Mouse (Mus musculus) hindbrain, embryonic 14.5 days (tissue): Measurements from ENCODE around the gene Hnrnpl. TPM values are rescaled to one million over a fixed set of nuclear protein-coding genes. Genes with fewer than 3 reads are reported as not detected.

Experiments used
- ATAC-seq: fragments of 200-750 bp; cut with Nextera tagmentation; 2 replicates; pipeline ENCODE4 v1.8.0; 2017; ENCODE audit warnings: moderate number of reproducible peaks, mild to moderate bottlenecking, moderate TSS enrichment, moderate library complexity; ENCODE audit not compliant: low FRiP score
- DNase-seq: peaks from one replicate; pipeline ENCODE4 v3.0.0-alpha.2; 2015; ENCODE audit warnings: low spot score
- H3K27ac ChIP-seq: fragments of 300-500 bp; sonication (generic); 2 replicates; pipeline ENCODE4 v1.5.1; 2014; ENCODE audit warnings: mild to moderate bottlenecking, moderate library complexity
- H3K27me3 ChIP-seq: fragments of 300-500 bp; sonication (generic); 2 replicates; pipeline ENCODE4 v1.6.1; 2014; ENCODE audit warnings: mild to moderate bottlenecking, low read length, mixed read lengths; ENCODE audit not compliant: control insufficient read depth, insufficient read depth
- H3K36me3 ChIP-seq: fragments of 300-500 bp; sonication (generic); replicated peaks from 2 replicates; pipeline ENCODE4 v1.6.1; 2014; ENCODE audit not compliant: control insufficient read depth, insufficient read depth
- H3K4me1 ChIP-seq: fragments of 300-500 bp; sonication (generic); replicated peaks from 2 replicates; pipeline ENCODE4 v1.6.1; 2014; ENCODE audit warnings: antibody characterized with exemption, low read length, mixed read lengths; ENCODE audit not compliant: control insufficient read depth, insufficient read depth
- H3K4me2 ChIP-seq: fragments of 300-500 bp; sonication (generic); replicated peaks from 2 replicates; pipeline ENCODE4 v1.6.1; 2014; ENCODE audit warnings: mild to moderate bottlenecking, moderate library complexity
- H3K4me3 ChIP-seq: fragments of 300-500 bp; sonication (generic); replicated peaks from 2 replicates; pipeline ENCODE4 v1.5.1; 2014; ENCODE audit warnings: mild to moderate bottlenecking, low read length
- H3K9ac ChIP-seq: fragments of 300-500 bp; sonication (generic); 2 replicates; pipeline ENCODE4 v1.6.1; 2014
- H3K9me3 ChIP-seq: fragments of 300-500 bp; sonication (generic); 2 replicates; pipeline ENCODE4 v1.6.1; 2016; ENCODE audit warnings: low read length; ENCODE audit not compliant: control insufficient read depth
- WGBS: fragments of 180-500 bp; shearing (Covaris S2); extraction: QIAGEN DNeasy Blood & Tissue Kit; methylation state at CpG from one replicate; pipeline ENCODE4 v1.1.7; 2014; 5-methylcytosine and 5-hydroxymethylcytosine counted together
- polyA plus RNA-seq: library from polyadenylated mRNA; unstranded; fragments of >200 nt; fragmentation: Nextera tagmentation; extraction: Ambion mirVana; gene quantifications from 2 replicates; pipeline ENCODE4 v1.2.1, GENCODE M21; 2014

Hnrnpl gene
- polyA plus RNA-seq, 1 experiment from 2014 or later, result 150 TPM

- H3K27me3 ChIP-seq, result no peaks in the 10 kb centered on the region
- H3K9me3 ChIP-seq, result no peaks in the 10 kb centered on the region
- DNase-seq, result no peak
- H3K4me1 ChIP-seq, result no peaks in the 10 kb centered on the region; the same call in 1 of the 2 replicates
- WGBS, result 92% methylated on average over 24 of the region's 24 CpGs
- no peak overlapping the region for H3K4me3 ChIP-seq
- H3K36me3 ChIP-seq, result no peaks in the 10 kb centered on the region
- H3K4me2 ChIP-seq, result no peak overlapping the region
- ATAC-seq, result no peak
- H3K27ac ChIP-seq, result no peak overlapping the region
- no peak overlapping the region for H3K9ac ChIP-seq
Observed at GRCm38 (mm10) chr7:28870901-28871664, 62.7 kb downstream of the Hnrnpl start.

Other genes with a start within 250 kb of the Hnrnpl start
- 26.8 and 27.6 TPM in 2 replicates for gene Samd4b, start 210.4 kb upstream of the Hnrnpl start, polyA plus RNA-seq
- gene Pak4, start 210.4 kb upstream of the Hnrnpl start, polyA plus RNA-seq, result 13.2 and 14.2 TPM in 2 replicates
- gene Acp7, start 177.2 kb upstream of the Hnrnpl start, polyA plus RNA-seq, result 0.33 and 0.51 TPM in 2 replicates
- gene Fbxo27, start 115.7 kb upstream of the Hnrnpl start, polyA plus RNA-seq, result 8.5 and 11.5 TPM in 2 replicates
- gene Fbxo17, start 91.7 kb upstream of the Hnrnpl start, polyA plus RNA-seq, result 2.3 TPM in 2 replicates
- 113 and 118 TPM in 2 replicates for gene Mrps12, start 66.7 kb upstream of the Hnrnpl start, polyA plus RNA-seq
- 16.6 and 18.2 TPM in 2 replicates for gene Sars2, start 66.5 kb upstream of the Hnrnpl start, polyA plus RNA-seq
- gene Ccer2, start 52.4 kb upstream of the Hnrnpl start, polyA plus RNA-seq, result 0.33 and 0.65 TPM in 2 replicates
- gene Sirt2, start 41.8 kb upstream of the Hnrnpl start, polyA plus RNA-seq, result 106 and 113 TPM in 2 replicates
- 62.9 and 68.8 TPM in 2 replicates for gene Nfkbib, start 41.0 kb upstream of the Hnrnpl start, polyA plus RNA-seq
- gene Rinl, start 19.6 kb upstream of the Hnrnpl start, polyA plus RNA-seq, result 1.4 and 2.7 TPM in 2 replicates
- gene Ech1, start 16.7 kb downstream of the Hnrnpl start, polyA plus RNA-seq, result 92.6 and 99.0 TPM in 2 replicates
- gene Lgals4, start 25.3 kb downstream of the Hnrnpl start, polyA plus RNA-seq, result 2.8 and 3.2 TPM in 2 replicates
- gene Lgals7, start 55.3 kb downstream of the Hnrnpl start, polyA plus RNA-seq, result 2.9 and 3.0 TPM in 2 replicates
- 0.09 and 0.24 TPM in 2 replicates for gene Capn12, start 72.9 kb downstream of the Hnrnpl start, polyA plus RNA-seq
- 133 and 147 TPM in 2 replicates for gene Actn4, start 153.8 kb downstream of the Hnrnpl start, polyA plus RNA-seq
- gene Eif3k, start 173.3 kb downstream of the Hnrnpl start, polyA plus RNA-seq, result 291 and 321 TPM in 2 replicates
- 8.6 and 10.4 TPM in 2 replicates for gene Map4k1, start 173.5 kb downstream of the Hnrnpl start, polyA plus RNA-seq